Mouse (Mus musculus) heart, embryonic 14.5 days (tissue): ENCODE measurements around the gene Apcs. TPM values are rescaled to one million over a fixed set of nuclear protein-coding genes. Genes with fewer than 3 reads are reported as not detected.

Experiments
- ATAC-seq: fragments of 200-750 bp; cut with Nextera tagmentation; 2 replicates; pipeline ENCODE4 v1.8.0; 2017; ENCODE audit warnings: low read depth, moderate TSS enrichment; ENCODE audit not compliant: insufficient number of reproducible peaks, insufficient read depth, low FRiP score
- H3K27ac ChIP-seq, 2 experiments: fragments of 200-500 bp in 1 of 2; fragments of 300-500 bp in 1 of 2; sonication (generic) in 1 of 2; replicated peaks in 1 of 2; 2 replicates each; pipeline ENCODE4 v1.5.1; 2012 to 2014; ENCODE audit warnings: low read depth in 2 of 2, low read length in 2 of 2, control low read depth in 1 of 2, mild to moderate bottlenecking in 1 of 2, mixed read lengths in 1 of 2; ENCODE audit not compliant: control insufficient read depth in 1 of 2, insufficient read depth in 1 of 2
- H3K27me3 ChIP-seq: fragments of 300-500 bp; sonication (generic); 2 replicates; pipeline ENCODE4 v1.6.1; 2014; ENCODE audit warnings: mild to moderate bottlenecking, low read length, control low read depth; ENCODE audit not compliant: control insufficient read depth, insufficient read depth
- H3K36me3 ChIP-seq: fragments of 300-500 bp; sonication (generic); 2 replicates; pipeline ENCODE4 v1.6.1; 2014; ENCODE audit warnings: mild to moderate bottlenecking, control low read depth, low read length, mixed read lengths; ENCODE audit not compliant: control insufficient read depth, insufficient read depth
- H3K4me1 ChIP-seq, 2 experiments: fragments of 200-500 bp in 1 of 2; fragments of 300-500 bp in 1 of 2; sonication (generic) in 1 of 2; 2 replicates each; pipeline ENCODE4 v1.6.1; 2012 to 2014; ENCODE audit warnings: low read length in 2 of 2, control low read depth in 1 of 2, mixed read lengths in 1 of 2; ENCODE audit not compliant: control insufficient read depth in 2 of 2, insufficient read depth in 2 of 2
- H3K4me2 ChIP-seq: fragments of 300-500 bp; sonication (generic); 2 replicates; pipeline ENCODE4 v1.6.1; 2014; ENCODE audit warnings: mild to moderate bottlenecking, low read length
- H3K4me3 ChIP-seq, 2 experiments: fragments of 200-500 bp in 1 of 2; fragments of 300-500 bp in 1 of 2; sonication (generic) in 1 of 2; 2 replicates each; pipeline ENCODE4 v1.5.1; 2012 to 2014; ENCODE audit warnings: low read length in 2 of 2, mild to moderate bottlenecking in 2 of 2, control low read depth in 1 of 2, low read depth in 1 of 2, moderate library complexity in 1 of 2; ENCODE audit not compliant: control insufficient read depth in 1 of 2, insufficient read depth in 1 of 2
- H3K9ac ChIP-seq: fragments of 300-500 bp; sonication (generic); 2 replicates; pipeline ENCODE4 v1.6.1; 2014; ENCODE audit warnings: mild to moderate bottlenecking, low read length
- H3K9me3 ChIP-seq: fragments of 300-500 bp; sonication (generic); 2 replicates; pipeline ENCODE4 v1.6.1; 2016; ENCODE audit warnings: low read length, control low read depth; ENCODE audit not compliant: control insufficient read depth
- WGBS: fragments of 180-500 bp; shearing (Covaris S2); extraction: QIAGEN DNeasy Blood & Tissue Kit; methylation state at CpG from one replicate; pipeline ENCODE4 v1.1.7; 2014; 5-methylcytosine and 5-hydroxymethylcytosine counted together
- polyA plus RNA-seq: library from polyadenylated mRNA; unstranded; fragments of >200 nt; fragmentation: Nextera tagmentation; extraction: Ambion mirVana; gene quantifications from 2 replicates; pipeline ENCODE4 v1.2.1, GENCODE M21; 2014

Gene Apcs
- not detected in 2 replicates for polyA plus RNA-seq

DNA sequence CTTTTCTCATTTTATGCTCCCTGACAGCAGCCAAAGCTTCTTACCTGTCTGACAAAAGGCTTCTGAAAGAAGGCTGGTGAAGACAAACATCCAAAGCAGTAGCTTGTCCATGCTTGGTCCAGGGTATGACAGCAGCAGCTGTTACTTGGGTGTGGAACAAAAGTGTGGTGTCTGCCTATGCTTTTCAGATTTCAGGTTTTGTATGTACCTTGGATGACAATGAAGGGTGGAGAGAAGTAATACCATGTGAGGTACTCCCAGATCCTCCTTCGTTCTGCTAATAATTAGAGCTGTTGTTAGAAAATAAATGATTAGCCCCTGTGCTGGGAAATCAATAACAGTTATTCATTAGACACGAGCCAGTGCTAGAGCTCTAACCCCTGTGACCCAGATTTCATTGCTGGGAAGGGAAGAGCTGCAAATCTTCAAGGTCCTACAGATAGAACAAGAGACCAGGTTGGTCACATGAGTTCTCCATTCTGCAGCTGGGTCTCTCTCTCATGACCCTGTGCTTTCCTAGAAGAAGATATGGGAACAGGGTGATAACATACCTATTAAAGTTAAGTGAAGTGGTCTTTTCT, at the start of gene Apcs:
TSS of gene Apcs (minus strand) at position 265 of the 581 bp plus-strand sequence.
- Histone ChIP-seq H3K4me1 (no peaks in the 10 kb centered on the region), H3K4me2 (no peak within 1 kb of the TSS), H3K27me3 (no peaks in the 10 kb centered on the region), H3K27ac (no peak within 1 kb of the TSS), H3K9ac (no peak within 1 kb of the TSS), H3K4me3 (no peak within 1 kb of the TSS), H3K36me3 (no peaks in the 10 kb centered on the region), H3K9me3 (no peaks in the 10 kb centered on the region)
- WGBS = 69% methylated on average over 2 of the region's 2 CpGs
- ATAC-seq = no peak

DNA sequence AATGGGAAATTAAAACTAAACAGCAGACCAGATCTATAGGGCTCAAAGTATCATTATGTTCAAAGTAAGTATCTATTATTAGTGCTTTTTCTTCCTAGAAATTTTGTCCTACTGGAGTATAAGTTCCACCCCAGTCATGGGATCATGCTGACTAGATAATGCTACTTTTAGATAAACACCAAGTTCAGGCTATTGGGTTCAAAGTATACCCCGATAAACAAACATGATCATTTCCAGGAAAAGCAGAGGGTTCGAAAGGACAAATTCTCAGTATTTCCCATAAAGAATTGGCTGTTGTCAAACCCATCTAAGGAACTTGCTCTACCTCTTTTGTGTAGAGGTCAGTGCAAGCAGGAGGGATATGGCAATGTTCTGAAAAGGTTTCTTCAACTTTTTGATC, 37.4 kb upstream of the Apcs start:
- H3K9me3 ChIP-seq = no peaks in the 10 kb centered on the region
- no peak overlapping the region for H3K27ac ChIP-seq
- H3K9ac ChIP-seq = no peak overlapping the region
- H3K4me3 ChIP-seq = no peak overlapping the region
- H3K4me1 ChIP-seq = no peaks in the 10 kb centered on the region
- H3K36me3 ChIP-seq = no peaks in the 10 kb centered on the region
- WGBS = 72% methylated on average over 2 of the region's 2 CpGs
- ATAC-seq = no peak
- no peak overlapping the region for H3K4me2 ChIP-seq
- H3K27me3 ChIP-seq = no peaks in the 10 kb centered on the region

GRCm38 (mm10) chr1:172918450-172918849, 23.6 kb upstream of the Apcs start:
- Histone ChIP-seq H3K27me3 (no peaks in the 10 kb centered on the region), H3K27ac (no peak overlapping the region), H3K9ac (no peak overlapping the region), H3K9me3 (no peaks in the 10 kb centered on the region), H3K36me3 (no peaks in the 10 kb centered on the region), H3K4me2 (no peak overlapping the region), H3K4me3 (no peak overlapping the region), H3K4me1 (no peaks in the 10 kb centered on the region)
- 70% methylated on average over 2 of the region's 2 CpGs for WGBS
- no peak for ATAC-seq

GRCm38 (mm10) chr1:172917115-172917514, 22.3 kb upstream of the Apcs start:
- Histone ChIP-seq H3K4me2 (no peak overlapping the region), H3K9ac (no peak overlapping the region), H3K4me1 (no peaks in the 10 kb centered on the region), H3K4me3 (no peak overlapping the region), H3K27ac (no peak overlapping the region), H3K9me3 (no peaks in the 10 kb centered on the region), H3K27me3 (no peaks in the 10 kb centered on the region), H3K36me3 (no peaks in the 10 kb centered on the region)
- WGBS = 71% methylated on average over 1 of the region's 1 CpGs
- no peak for ATAC-seq

- H3K27ac ChIP-seq = no peak overlapping the region
- H3K9me3 ChIP-seq = no peaks in the 10 kb centered on the region
- ATAC-seq = no peak
- no peak overlapping the region for H3K4me3 ChIP-seq
- no peaks in the 10 kb centered on the region for H3K27me3 ChIP-seq
- H3K9ac ChIP-seq = no peak overlapping the region
- no peaks in the 10 kb centered on the region for H3K36me3 ChIP-seq
- no peaks in the 10 kb centered on the region for H3K4me1 ChIP-seq
- no peak overlapping the region for H3K4me2 ChIP-seq
These were observed 8.5 kb upstream of the Apcs start for GRCm38 (mm10) chr1:172903313-172903712.

GRCm38 (mm10) chr1:172895435-172895834, 594 bp upstream of the Apcs start:
- Histone ChIP-seq H3K36me3 (no peaks in the 10 kb centered on the region), H3K27me3 (no peaks in the 10 kb centered on the region), H3K4me3 (no peak overlapping the region), H3K9me3 (no peaks in the 10 kb centered on the region), H3K4me2 (no peak overlapping the region), H3K27ac (no peak overlapping the region), H3K9ac (no peak overlapping the region), H3K4me1 (no peaks in the 10 kb centered on the region)
- WGBS = 87% methylated on average over 2 of the region's 2 CpGs
- ATAC-seq = no peak

- H3K4me2 ChIP-seq = no peak overlapping the region
- H3K9me3 ChIP-seq = 0 out of 2 replicates have a peak, but pooled peaks cover under 1% of the 10 kb centered on the region
- H3K9ac ChIP-seq = no peak overlapping the region
- H3K4me1 ChIP-seq = no peaks in the 10 kb centered on the region
- no peaks in the 10 kb centered on the region for H3K27me3 ChIP-seq
- no peak for ATAC-seq
- WGBS = 70% methylated on average over 1 of the region's 1 CpGs
- H3K36me3 ChIP-seq = no peaks in the 10 kb centered on the region
- H3K27ac ChIP-seq = no peak overlapping the region
- no peak overlapping the region for H3K4me3 ChIP-seq
These were observed 18.2 kb downstream of the Apcs start for GRCm38 (mm10) chr1:172876675-172877074.

DNA sequence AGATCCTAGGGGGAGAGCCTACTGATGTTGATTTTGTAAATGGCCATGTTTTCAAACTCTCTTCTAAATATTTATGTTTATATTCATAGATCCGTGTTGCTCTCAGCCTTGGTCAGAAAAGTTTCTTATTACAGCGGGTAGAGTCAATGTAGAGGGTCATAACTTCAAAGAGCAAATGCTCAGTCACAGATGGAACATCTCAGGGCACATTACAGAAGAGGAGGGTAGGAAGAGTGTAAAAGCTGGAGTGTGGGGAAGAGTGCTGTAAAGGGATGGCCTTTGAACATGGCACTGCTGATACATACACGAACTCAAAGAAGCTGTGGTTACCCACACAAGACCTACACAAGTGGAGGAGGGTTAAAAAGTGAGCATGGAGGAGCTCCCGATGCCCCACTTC, 19.6 kb downstream of the Apcs start:
- Histone ChIP-seq H3K4me3 (no peak overlapping the region), H3K4me2 (no peak overlapping the region), H3K27ac (no peak overlapping the region), H3K27me3 (no peaks in the 10 kb centered on the region), H3K9ac (no peak overlapping the region), H3K9me3 (0 out of 2 replicates have a peak, but pooled peaks cover 4% of the 10 kb centered on the region), H3K4me1 (no peaks in the 10 kb centered on the region), H3K36me3 (no peaks in the 10 kb centered on the region)
- no peak for ATAC-seq
- WGBS = 73% methylated on average over 4 of the region's 4 CpGs
